In genomic region chr1:172105101-172105500, GRCm38 (mm10) we compare ENCODE assay signal across 28 mouse cellular contexts. TPM values are rescaled to one million over a fixed set of nuclear protein-coding genes. Genes with fewer than 3 reads are reported as not detected.
DNase-seq lines count a peak whose midpoint lies in the region; ATAC-seq and TF ChIP-seq lines count a peak whose summit lies in the region.
"Had no signal": no experiment of that assay in that cellular context is flagged by ENCODE, and none has a peak within 500 bp of the region (broad histone marks: within the 10 kb centered on the region; RNA-seq: fewer than 3 reads in every experiment).

No protein-coding gene starts in this region.

- WGBS in embryonic facial prominence, embryonic 14.5 days = 76% methylated on average over 11 of the region's 11 CpGs
- 88% methylated on average over 11 of the region's 11 CpGs for WGBS in embryonic facial prominence, embryonic 10.5 days
- 75% methylated on average over 11 of the region's 11 CpGs for whole genome bisulfite sequencing in hindbrain, postnatal 0 days
- WGBS in hindbrain, embryonic 10.5 days = 87% methylated on average over 11 of the region's 11 CpGs
- WGBS in limb, embryonic 14.5 days = 46% methylated on average over 11 of the region's 11 CpGs
- 78% methylated on average over 11 of the region's 11 CpGs for WGBS in limb, embryonic 10.5 days
- 64% methylated on average over 11 of the region's 11 CpGs for WGBS in intestine, postnatal 0 days

- no peaks in the 10 kb centered on the region for H3K4me1 ChIP-seq in embryonic facial prominence, embryonic 14.5 days (ENCODE audit: control insufficient read depth, insufficient read depth, low read length)
- H3K4me1 ChIP-seq in embryonic facial prominence, embryonic 10.5 days = no peaks in the 10 kb centered on the region
- H3K4me1 ChIP-seq in hindbrain, postnatal 0 days (ENCODE audit: insufficient read depth, low read length) = no peaks in the 10 kb centered on the region
- no peaks in the 10 kb centered on the region for H3K4me1 ChIP-seq in hindbrain, embryonic 10.5 days (replicated peaks)
- H3K4me1 ChIP-seq in limb, embryonic 14.5 days (ENCODE audit: control insufficient read depth, insufficient read depth, low read length) = no peaks in the 10 kb centered on the region
- no peaks in the 10 kb centered on the region for H3K4me1 ChIP-seq in limb, embryonic 10.5 days
- no peaks in the 10 kb centered on the region for H3K4me1 ChIP-seq in intestine, postnatal 0 days (replicated peaks; ENCODE audit: control insufficient read depth, insufficient read depth, low read length)
- H3K4me1 ChIP-seq: embryonic facial prominence, embryonic 15.5 days; hindbrain, embryonic 13.5 days; liver, embryonic 12.5 days; neural tube, embryonic 15.5 days had no signal

- peaks cover 98% of the 10 kb centered on the region for H3K36me3 ChIP-seq in embryonic facial prominence, embryonic 14.5 days (ENCODE audit: control insufficient read depth, insufficient read depth, low read length)
- peaks cover 98% of the 10 kb centered on the region for H3K36me3 ChIP-seq in embryonic facial prominence, embryonic 10.5 days (replicated peaks)
- peaks cover 81% of the 10 kb centered on the region for H3K36me3 ChIP-seq in hindbrain, postnatal 0 days (ENCODE audit: insufficient read depth, low read length)
- peaks cover 100% of the 10 kb centered on the region for H3K36me3 ChIP-seq in hindbrain, embryonic 10.5 days
- peaks cover 98% of the 10 kb centered on the region for H3K36me3 ChIP-seq in limb, embryonic 14.5 days (ENCODE audit: control insufficient read depth, insufficient read depth, low read length)
- peaks cover 99% of the 10 kb centered on the region for H3K36me3 ChIP-seq in limb, embryonic 10.5 days
- peaks cover 94% of the 10 kb centered on the region for H3K36me3 ChIP-seq in intestine, postnatal 0 days (ENCODE audit: control insufficient read depth, insufficient read depth)

- ATAC-seq in embryonic facial prominence, embryonic 14.5 days (ENCODE audit: low read depth) = no peak
- no peak for ATAC-seq in hindbrain, postnatal 0 days
- peak; percentile 55; the same call in 1 of the 2 replicates for ATAC-seq in limb, embryonic 14.5 days (ENCODE audit: low FRiP score, low read depth)
- no peak for ATAC-seq in intestine, postnatal 0 days
- ATAC-seq: CD4-positive, CD25-positive, alpha-beta regulatory T cell, adult 4 months; inflammation-experienced regulatory T-cells, adult 6 months; liver, embryonic 12.5 days had no signal

- no peak for TF ChIP-seq POLR2A in limb, embryonic 14.5 days (IDR thresholded peaks at IDR 0.05; ENCODE audit: borderline replicate concordance, extremely low read depth, insufficient read depth, insufficient read length)

- no peak overlapping the region for H3K4me3 ChIP-seq in embryonic facial prominence, embryonic 14.5 days (ENCODE audit: low read depth, low read length)
- no peak overlapping the region for H3K4me3 ChIP-seq in embryonic facial prominence, embryonic 10.5 days
- H3K4me3 ChIP-seq in hindbrain, postnatal 0 days (ENCODE audit: low read length) = no peak overlapping the region
- no peak overlapping the region for H3K4me3 ChIP-seq in hindbrain, embryonic 10.5 days
- H3K4me3 ChIP-seq in limb, embryonic 14.5 days (replicated peaks; ENCODE audit: low read length) = no peak overlapping the region
- H3K4me3 ChIP-seq in limb, embryonic 10.5 days = no peak overlapping the region
- H3K4me3 ChIP-seq in intestine, postnatal 0 days (ENCODE audit: low read depth, low read length) = no peak overlapping the region
- H3K4me3 ChIP-seq: embryonic facial prominence, embryonic 15.5 days; hindbrain, embryonic 13.5 days; limb, embryonic 12.5 days; liver, embryonic 12.5 days; neural tube, embryonic 15.5 days had no signal

- H3K9me3 ChIP-seq in embryonic facial prominence, embryonic 14.5 days (ENCODE audit: control insufficient read depth, low read length) = no peaks in the 10 kb centered on the region
- H3K9me3 ChIP-seq in embryonic facial prominence, embryonic 10.5 days = no peaks in the 10 kb centered on the region
- H3K9me3 ChIP-seq in hindbrain, postnatal 0 days (ENCODE audit: low read length) = no peaks in the 10 kb centered on the region
- no peaks in the 10 kb centered on the region for H3K9me3 ChIP-seq in hindbrain, embryonic 10.5 days
- H3K9me3 ChIP-seq in limb, embryonic 14.5 days (ENCODE audit: control insufficient read depth, low read length) = no peaks in the 10 kb centered on the region
- H3K9me3 ChIP-seq in limb, embryonic 10.5 days (replicated peaks) = no peaks in the 10 kb centered on the region
- H3K9me3 ChIP-seq in intestine, postnatal 0 days (ENCODE audit: control insufficient read depth) = no peaks in the 10 kb centered on the region
- H3K9me3 ChIP-seq: embryonic facial prominence, embryonic 15.5 days; hindbrain, embryonic 13.5 days; limb, embryonic 12.5 days; liver, embryonic 12.5 days; neural tube, embryonic 15.5 days had no signal

- peak; percentile 37; the same call in 1 of the 2 replicates for TF ChIP-seq CTCF in hindbrain, postnatal 0 days (IDR thresholded peaks at IDR 0.05; ENCODE audit: low read depth)
- TF ChIP-seq CTCF in intestine, postnatal 0 days (IDR thresholded peaks at IDR 0.05; ENCODE audit: low read depth) = peak; percentile 52

- no peak overlapping the region for H3K4me2 ChIP-seq in embryonic facial prominence, embryonic 14.5 days (ENCODE audit: low read depth, low read length)
- no peak overlapping the region for H3K4me2 ChIP-seq in hindbrain, postnatal 0 days (ENCODE audit: low read depth, low read length)
- no peak overlapping the region for H3K4me2 ChIP-seq in limb, embryonic 14.5 days (replicated peaks; ENCODE audit: low read depth, low read length, severe bottlenecking)
- H3K4me2 ChIP-seq in intestine, postnatal 0 days (replicated peaks; ENCODE audit: low read depth) = no peak overlapping the region
- H3K4me2 ChIP-seq: embryonic facial prominence, embryonic 15.5 days; hindbrain, embryonic 13.5 days; limb, embryonic 12.5 days; liver, embryonic 12.5 days; neural tube, embryonic 15.5 days had no signal

- H3K27me3 ChIP-seq in embryonic facial prominence, embryonic 14.5 days (replicated peaks; ENCODE audit: control insufficient read depth, insufficient read depth, low read length) = no peaks in the 10 kb centered on the region
- no peaks in the 10 kb centered on the region for H3K27me3 ChIP-seq in embryonic facial prominence, embryonic 10.5 days (replicated peaks; ENCODE audit: low read depth, poor library complexity, severe bottlenecking)
- H3K27me3 ChIP-seq in hindbrain, postnatal 0 days (ENCODE audit: insufficient read depth, low read length) = no peaks in the 10 kb centered on the region
- H3K27me3 ChIP-seq in hindbrain, embryonic 10.5 days (ENCODE audit: insufficient read depth, poor library complexity, severe bottlenecking) = no peaks in the 10 kb centered on the region
- H3K27me3 ChIP-seq in limb, embryonic 14.5 days (ENCODE audit: control insufficient read depth, insufficient read depth, low read length) = no peaks in the 10 kb centered on the region
- no peaks in the 10 kb centered on the region for H3K27me3 ChIP-seq in limb, embryonic 10.5 days (ENCODE audit: low read depth, poor library complexity, severe bottlenecking)
- H3K27me3 ChIP-seq in intestine, postnatal 0 days (replicated peaks; ENCODE audit: control insufficient read depth, insufficient read depth, low read length) = no peaks in the 10 kb centered on the region
- H3K27me3 ChIP-seq: embryonic facial prominence, embryonic 15.5 days; hindbrain, embryonic 13.5 days; limb, embryonic 12.5 days; liver, embryonic 12.5 days; neural tube, embryonic 15.5 days had no signal

- H3K9ac ChIP-seq in embryonic facial prominence, embryonic 14.5 days (ENCODE audit: low read depth, low read length) = no peak overlapping the region
- H3K9ac ChIP-seq in hindbrain, postnatal 0 days (replicated peaks; ENCODE audit: low read length) = no peak overlapping the region
- H3K9ac ChIP-seq in limb, embryonic 14.5 days (ENCODE audit: low read depth, low read length, severe bottlenecking) = no peak overlapping the region
- H3K9ac ChIP-seq in intestine, postnatal 0 days (ENCODE audit: low read depth, low read length) = no peak overlapping the region
- H3K9ac ChIP-seq: embryonic facial prominence, embryonic 15.5 days; hindbrain, embryonic 13.5 days; limb, embryonic 12.5 days; liver, embryonic 12.5 days; neural tube, embryonic 15.5 days had no signal

- peak; percentile 15 for DNase-seq in embryonic facial prominence, embryonic 14.5 days (ENCODE audit: low spot score)
- DNase-seq in embryonic facial prominence, embryonic 10.5 days (ENCODE audit: low spot score) = no peak
- peak; percentile 43 for DNase-seq in hindbrain, postnatal 0 days (ENCODE audit: low spot score)
- no peak for DNase-seq in hindbrain, embryonic 10.5 days (ENCODE audit: low spot score)
- DNase-seq in limb, embryonic 14.5 days (ENCODE audit: low spot score) = peak; percentile 32
- no peak for DNase-seq in limb, embryonic 10.5 days (ENCODE audit: low spot score)
- no peak for DNase-seq in adrenal gland, postnatal 25 days
- DNase-seq: adrenal gland, postnatal 14 days; cerebellum, adult 9-10 months; kidney, postnatal 14 days; layer of hippocampus, postnatal 36 days; lung, adult 2 months; lung, postnatal 36 days had no signal

- no peak overlapping the region for H3K27ac ChIP-seq in embryonic facial prominence, embryonic 14.5 days (replicated peaks; ENCODE audit: low read depth, low read length)
- H3K27ac ChIP-seq in embryonic facial prominence, embryonic 10.5 days (replicated peaks) = no peak overlapping the region
- H3K27ac ChIP-seq in hindbrain, postnatal 0 days = no peak overlapping the region
- no peak overlapping the region for H3K27ac ChIP-seq in hindbrain, embryonic 10.5 days
- H3K27ac ChIP-seq in limb, embryonic 14.5 days (replicated peaks; ENCODE audit: low read depth, low read length) = no peak overlapping the region
- no peak overlapping the region for H3K27ac ChIP-seq in limb, embryonic 10.5 days
- H3K27ac ChIP-seq in intestine, postnatal 0 days (ENCODE audit: low read depth, low read length) = no peak overlapping the region
- H3K27ac ChIP-seq: embryonic facial prominence, embryonic 15.5 days; hindbrain, embryonic 13.5 days; limb, embryonic 12.5 days; liver, embryonic 12.5 days; neural tube, embryonic 15.5 days had no signal

RNA-seq across cellular contexts. Expression of gene Pex19, which starts 21.5 kb away (rescaled TPM):
- 130 and 148 TPM in 2 replicates for polyA plus RNA-seq in embryonic facial prominence, embryonic 14.5 days (2014; fragmentation: Nextera tagmentation; extraction: Ambion mirVana)
- 184 and 185 TPM in 2 replicates for polyA plus RNA-seq in embryonic facial prominence, embryonic 10.5 days (2016; fragmentation: Nextera tagmentation; extraction: Ambion mirVana)
- 185 and 203 TPM in 2 replicates for total RNA-seq in hindbrain, postnatal 0 days (2014; rRNA removed)
- 140 and 144 TPM in 2 replicates for polyA plus RNA-seq in hindbrain, postnatal 0 days (2015; fragmentation: Nextera tagmentation; extraction: Ambion mirVana)
- 183 and 210 TPM in 2 replicates for polyA plus RNA-seq in hindbrain, embryonic 10.5 days (2016; fragmentation: Nextera tagmentation; extraction: Ambion mirVana)
- polyA plus RNA-seq in limb, embryonic 14.5 days (2012; rRNA removed) = 100 and 115 TPM in 2 replicates
- 129 and 135 TPM in 2 replicates for polyA plus RNA-seq in limb, embryonic 14.5 days (2014; fragmentation: Nextera tagmentation; extraction: Ambion mirVana)
- 195 and 206 TPM in 2 replicates for polyA plus RNA-seq in limb, embryonic 10.5 days (2016; fragmentation: Nextera tagmentation; extraction: Ambion mirVana)
- polyA plus RNA-seq in intestine, postnatal 0 days (2015; fragmentation: Nextera tagmentation; extraction: Ambion mirVana) = 132 and 134 TPM in 2 replicates
- total RNA-seq in adrenal gland, postnatal 25 days (2021) = 106 and 158 TPM in 2 replicates

RNA-seq across cellular contexts. Expression of gene Ncstn, which starts 22.5 kb away (rescaled TPM):
- 91.3 and 107 TPM in 2 replicates for polyA plus RNA-seq in embryonic facial prominence, embryonic 14.5 days (2014; fragmentation: Nextera tagmentation; extraction: Ambion mirVana)
- polyA plus RNA-seq in embryonic facial prominence, embryonic 10.5 days (2016; fragmentation: Nextera tagmentation; extraction: Ambion mirVana) = 92.1 and 98.5 TPM in 2 replicates
- 77.5 and 86.9 TPM in 2 replicates for total RNA-seq in hindbrain, postnatal 0 days (2014; rRNA removed)
- polyA plus RNA-seq in hindbrain, postnatal 0 days (2015; fragmentation: Nextera tagmentation; extraction: Ambion mirVana) = 95.0 and 101 TPM in 2 replicates
- polyA plus RNA-seq in hindbrain, embryonic 10.5 days (2016; fragmentation: Nextera tagmentation; extraction: Ambion mirVana) = 112 and 127 TPM in 2 replicates
- polyA plus RNA-seq in limb, embryonic 14.5 days (2012; rRNA removed) = 137 and 161 TPM in 2 replicates
- 98.4 and 103 TPM in 2 replicates for polyA plus RNA-seq in limb, embryonic 14.5 days (2014; fragmentation: Nextera tagmentation; extraction: Ambion mirVana)
- 83.4 and 95.9 TPM in 2 replicates for polyA plus RNA-seq in limb, embryonic 10.5 days (2016; fragmentation: Nextera tagmentation; extraction: Ambion mirVana)
- 110 and 115 TPM in 2 replicates for polyA plus RNA-seq in intestine, postnatal 0 days (2015; fragmentation: Nextera tagmentation; extraction: Ambion mirVana)
- 101 and 117 TPM in 2 replicates for total RNA-seq in adrenal gland, postnatal 25 days (2021)

RNA-seq across cellular contexts. Expression of gene Copa, which starts 22.8 kb away (rescaled TPM):
- 227 and 230 TPM in 2 replicates for polyA plus RNA-seq in embryonic facial prominence, embryonic 14.5 days (2014; fragmentation: Nextera tagmentation; extraction: Ambion mirVana)
- polyA plus RNA-seq in embryonic facial prominence, embryonic 10.5 days (2016; fragmentation: Nextera tagmentation; extraction: Ambion mirVana) = 185 and 189 TPM in 2 replicates
- 189 and 191 TPM in 2 replicates for total RNA-seq in hindbrain, postnatal 0 days (2014; rRNA removed)
- 136 and 142 TPM in 2 replicates for polyA plus RNA-seq in hindbrain, postnatal 0 days (2015; fragmentation: Nextera tagmentation; extraction: Ambion mirVana)
- polyA plus RNA-seq in hindbrain, embryonic 10.5 days (2016; fragmentation: Nextera tagmentation; extraction: Ambion mirVana) = 173 and 187 TPM in 2 replicates
- polyA plus RNA-seq in limb, embryonic 14.5 days (2012; rRNA removed) = 187 and 191 TPM in 2 replicates
- 230 and 247 TPM in 2 replicates for polyA plus RNA-seq in limb, embryonic 14.5 days (2014; fragmentation: Nextera tagmentation; extraction: Ambion mirVana)
- 155 and 201 TPM in 2 replicates for polyA plus RNA-seq in limb, embryonic 10.5 days (2016; fragmentation: Nextera tagmentation; extraction: Ambion mirVana)
- 133 and 139 TPM in 2 replicates for polyA plus RNA-seq in intestine, postnatal 0 days (2015; fragmentation: Nextera tagmentation; extraction: Ambion mirVana)
- total RNA-seq in adrenal gland, postnatal 25 days (2021) = 184 and 190 TPM in 2 replicates

RNA-seq across cellular contexts. Expression of gene Dcaf8, which starts 42.8 kb away (rescaled TPM):
- polyA plus RNA-seq in embryonic facial prominence, embryonic 14.5 days (2014; fragmentation: Nextera tagmentation; extraction: Ambion mirVana) = 102 and 119 TPM in 2 replicates
- polyA plus RNA-seq in embryonic facial prominence, embryonic 10.5 days (2016; fragmentation: Nextera tagmentation; extraction: Ambion mirVana) = 130 and 141 TPM in 2 replicates
- 67.1 and 73.0 TPM in 2 replicates for total RNA-seq in hindbrain, postnatal 0 days (2014; rRNA removed)
- polyA plus RNA-seq in hindbrain, postnatal 0 days (2015; fragmentation: Nextera tagmentation; extraction: Ambion mirVana) = 73.1 and 79.1 TPM in 2 replicates
- 120 and 125 TPM in 2 replicates for polyA plus RNA-seq in hindbrain, embryonic 10.5 days (2016; fragmentation: Nextera tagmentation; extraction: Ambion mirVana)
- polyA plus RNA-seq in limb, embryonic 14.5 days (2012; rRNA removed) = 120 TPM in 2 replicates
- 121 and 131 TPM in 2 replicates for polyA plus RNA-seq in limb, embryonic 14.5 days (2014; fragmentation: Nextera tagmentation; extraction: Ambion mirVana)
- polyA plus RNA-seq in limb, embryonic 10.5 days (2016; fragmentation: Nextera tagmentation; extraction: Ambion mirVana) = 125 and 156 TPM in 2 replicates
- polyA plus RNA-seq in intestine, postnatal 0 days (2015; fragmentation: Nextera tagmentation; extraction: Ambion mirVana) = 48.6 and 50.8 TPM in 2 replicates
- 130 and 169 TPM in 2 replicates for total RNA-seq in adrenal gland, postnatal 25 days (2021)

RNA-seq across cellular contexts. Expression of gene Nhlh1, which starts 47.7 kb away (rescaled TPM):
- polyA plus RNA-seq in embryonic facial prominence, embryonic 14.5 days (2014; fragmentation: Nextera tagmentation; extraction: Ambion mirVana) = 1.6 and 1.9 TPM in 2 replicates
- 4.1 and 4.7 TPM in 2 replicates for polyA plus RNA-seq in embryonic facial prominence, embryonic 10.5 days (2016; fragmentation: Nextera tagmentation; extraction: Ambion mirVana)
- total RNA-seq in hindbrain, postnatal 0 days (2014; rRNA removed) = 13.3 and 17.3 TPM in 2 replicates
- polyA plus RNA-seq in hindbrain, postnatal 0 days (2015; fragmentation: Nextera tagmentation; extraction: Ambion mirVana) = 2.3 and 2.4 TPM in 2 replicates
- polyA plus RNA-seq in hindbrain, embryonic 10.5 days (2016; fragmentation: Nextera tagmentation; extraction: Ambion mirVana) = 9.9 and 16.3 TPM in 2 replicates
- 0.25 and 0.41 TPM in 2 replicates for polyA plus RNA-seq in limb, embryonic 14.5 days (2012; rRNA removed)
- not detected in 2 replicates for polyA plus RNA-seq in limb, embryonic 14.5 days (2014; fragmentation: Nextera tagmentation; extraction: Ambion mirVana)
- polyA plus RNA-seq in limb, embryonic 10.5 days (2016; fragmentation: Nextera tagmentation; extraction: Ambion mirVana) = not detected in 2 replicates
- polyA plus RNA-seq in intestine, postnatal 0 days (2015; fragmentation: Nextera tagmentation; extraction: Ambion mirVana) = 0.05 TPM in 1 of 2 replicates, not detected in the other
- total RNA-seq in adrenal gland, postnatal 25 days (2021) = not detected in 2 replicates
- total RNA-seq: adrenal gland, postnatal 14 days; common myeloid progenitor, adult 5-6 weeks; gastrocnemius, adult 18-20 months; gastrocnemius, postnatal 4 days; megakaryocyte-erythroid progenitor cell, adult 5-6 weeks had no signal
- polyA plus RNA-seq: CD4-positive, CD25-positive, alpha-beta regulatory T cell, adult 4 months; heart, embryonic 16.5 days; inflammation-experienced regulatory T-cells, adult 6 months; liver, embryonic 12.5 days; stomach, embryonic 16.5 days; thymus, postnatal 0 days had no signal

Comparison
In these comparisons a context has a peak if more than half of its experiments do, and no peak if none do; other contexts are left out.
1. DNase-seq: peak in embryonic facial prominence, embryonic 14.5 days (single experiment), hindbrain, postnatal 0 days (single experiment) and limb, embryonic 14.5 days (single experiment); none in embryonic facial prominence, embryonic 10.5 days (single experiment), hindbrain, embryonic 10.5 days (single experiment), limb, embryonic 10.5 days (single experiment) and adrenal gland, postnatal 25 days (single experiment).